Mouse (Mus musculus) bone marrow macrophage, adult 2 months (primary cell): ENCODE data around the gene Arsg. TPM values are rescaled to one million over a fixed set of nuclear protein-coding genes. Genes with fewer than 3 reads are reported as not detected.

Source experiments
- H3K27ac ChIP-seq: 2 replicates; pipeline ENCODE4 v1.5.1; 2012; ENCODE audit warnings: low read depth, low read length; ENCODE audit not compliant: insufficient read depth
- H3K4me1 ChIP-seq: 2 replicates; pipeline ENCODE4 v1.6.1; 2012; ENCODE audit warnings: low read length; ENCODE audit not compliant: control insufficient read depth, insufficient read depth
- H3K4me3 ChIP-seq: 2 replicates; pipeline ENCODE4 v1.5.1; 2012; ENCODE audit warnings: mild to moderate bottlenecking, low read length, moderate library complexity; ENCODE audit not compliant: insufficient read depth
- CTCF ChIP-seq: IDR thresholded peaks from 2 replicates; pipeline ENCODE4 v1.5.1; 2012; ENCODE audit warnings: low read depth, mild to moderate bottlenecking, low read length, moderate library complexity
- POLR2A ChIP-seq: IDR thresholded peaks from 2 replicates; pipeline ENCODE4 v1.6.1; 2012; ENCODE audit warnings: mild to moderate bottlenecking, low read depth, low read length, borderline replicate concordance
- polyA plus RNA-seq: library from polyadenylated mRNA; stranded (reverse); fragments of >200 nt; gene quantifications from 2 replicates; pipeline ENCODE4 v1.2.4, GENCODE M21; 2012; ENCODE audit not compliant: missing spikeins, insufficient read depth, insufficient read length

Arsg gene
- 3.7 and 4.4 TPM in 2 replicates for polyA plus RNA-seq

DNA sequence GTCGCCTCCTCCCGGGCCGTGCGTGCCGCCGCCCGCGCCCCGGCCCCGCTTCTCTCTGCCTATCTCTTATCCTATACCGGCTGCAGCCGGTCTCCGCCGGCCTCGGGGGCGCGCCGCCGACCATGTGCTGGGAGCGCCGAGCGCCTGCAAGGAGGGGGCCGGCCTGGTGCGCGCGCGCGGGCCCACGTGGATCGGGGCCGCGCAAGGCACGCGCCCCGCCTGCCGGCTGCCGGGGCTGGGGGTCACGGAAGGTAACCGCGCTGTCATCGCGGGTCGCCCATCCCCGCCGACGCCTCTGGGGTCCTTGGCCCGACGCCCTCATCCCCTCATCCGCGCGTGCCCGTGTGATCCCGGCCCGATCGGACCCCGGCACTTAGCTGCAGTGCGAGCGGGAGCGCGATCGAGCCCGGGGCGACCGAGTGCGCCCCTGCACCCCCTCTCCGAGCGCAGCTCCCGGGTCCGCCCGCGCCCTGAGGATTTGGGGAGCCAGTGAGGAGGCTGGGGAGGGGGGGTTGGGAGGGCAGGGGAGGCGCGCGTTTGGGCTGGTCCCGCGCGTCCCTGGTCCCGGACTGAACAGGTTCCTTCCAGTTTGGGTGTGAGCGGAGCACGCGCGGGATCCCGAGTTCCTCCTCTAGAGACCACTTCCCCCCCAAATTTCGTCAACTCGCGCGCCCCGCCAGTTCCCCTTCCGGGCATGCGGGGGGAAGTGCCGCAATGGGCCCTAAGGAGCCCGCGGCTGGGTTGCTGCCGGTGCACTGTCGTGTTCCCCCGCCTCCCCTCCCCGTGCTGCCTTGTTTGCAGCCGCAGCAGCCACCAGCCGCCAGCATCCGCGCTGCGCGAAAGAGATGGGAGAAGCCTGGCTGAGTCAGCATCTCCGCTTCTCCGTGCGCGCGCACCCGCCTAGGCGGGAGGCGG is at the start of gene Arsg, which contains the start of gene Slc16a6:
Arsg (plus strand) TSS at position 204 of the 915 bp plus-strand sequence.
Slc16a6 (minus strand) TSS at position 428 of the 915 bp plus-strand sequence.
- Histone ChIP-seq H3K4me3 (peak within 1 kb of the TSS; percentile 64), H3K27ac (peak within 1 kb of the TSS; percentile 99), H3K4me1 (peaks cover 30% of the 10 kb centered on the region)
- TF ChIP-seq CTCF (no peak), POLR2A (0 out of 2 replicates have a peak, but pooled peaks have one; percentile 42)

DNA sequence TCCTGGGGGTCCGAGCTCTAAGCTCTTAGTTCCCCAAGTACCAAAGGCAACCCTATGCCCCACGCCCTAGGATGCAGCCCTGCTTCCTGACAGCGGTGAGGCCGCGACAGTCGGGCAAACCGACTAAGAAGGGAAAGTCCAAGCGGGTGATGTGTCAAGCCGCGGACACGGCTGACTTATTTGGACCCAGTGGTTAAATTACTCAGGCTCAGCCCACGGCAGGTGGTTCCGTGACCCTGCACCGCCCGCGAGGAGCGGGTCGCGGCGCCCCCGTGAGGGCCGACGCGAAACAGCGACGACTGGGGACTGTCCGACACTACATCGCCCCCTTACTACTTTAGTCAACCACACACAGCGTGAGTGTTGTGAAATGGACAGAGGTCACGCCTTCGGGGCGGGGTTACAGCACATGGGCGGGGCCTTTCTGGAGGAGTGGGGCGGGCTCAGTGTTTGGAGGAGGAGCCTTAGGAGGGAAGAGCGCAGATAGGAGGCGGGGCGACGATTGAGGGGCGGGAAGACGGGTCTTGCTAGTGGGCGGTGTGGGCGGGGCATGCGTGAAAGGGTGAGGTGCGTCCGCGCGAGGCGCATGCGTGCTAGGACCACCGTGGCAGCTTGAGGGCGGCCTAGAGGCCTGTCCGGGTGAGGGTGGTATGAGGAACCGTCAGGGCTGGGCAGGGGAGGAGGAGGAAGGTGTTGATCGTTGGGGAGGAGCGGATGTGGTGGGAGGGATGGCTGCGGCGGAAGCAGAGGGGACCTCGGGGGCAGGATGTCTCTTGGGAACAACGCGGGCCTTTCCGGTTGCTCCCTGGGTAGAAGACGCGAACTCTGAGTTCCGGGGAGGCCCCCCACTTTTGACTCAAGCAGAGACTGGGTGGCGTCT is 47.5 kb upstream of the Arsg start, which contains the start of gene Amz2:
Amz2 (plus strand) TSS at position 555 of the 880 bp plus-strand sequence.
- Histone ChIP-seq H3K27ac (peak within 1 kb of the TSS; percentile 90), H3K4me1 (peaks cover 17% of the 10 kb centered on the region), H3K4me3 (peak within 1 kb of the TSS; percentile 94)
- TF ChIP-seq POLR2A: peak; percentile 12; the same call in 1 of the 2 replicates
- TF ChIP-seq CTCF: peak; percentile 84

DNA sequence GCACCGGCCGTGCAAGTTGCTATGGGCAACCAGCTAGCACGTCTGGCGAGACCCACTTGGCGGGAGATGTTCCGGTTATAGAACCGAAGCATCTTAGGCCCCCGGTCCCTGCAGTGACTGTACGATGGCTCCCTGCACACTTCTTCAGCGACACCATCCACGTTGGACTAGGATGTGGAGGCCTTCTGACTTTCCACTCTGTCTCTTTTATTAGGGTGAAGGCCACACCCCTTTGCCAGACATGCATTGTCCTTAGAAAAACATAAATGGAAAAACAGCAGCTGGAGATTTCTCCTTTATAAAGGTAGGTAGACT is 46.9 kb upstream of the Arsg start:
- H3K4me3 ChIP-seq: peak overlapping the region; percentile 94
- no peak for TF ChIP-seq CTCF
- TF ChIP-seq POLR2A: no peak
- peaks cover 16% of the 10 kb centered on the region for H3K4me1 ChIP-seq
- peak overlapping the region; percentile 90 for H3K27ac ChIP-seq

DNA sequence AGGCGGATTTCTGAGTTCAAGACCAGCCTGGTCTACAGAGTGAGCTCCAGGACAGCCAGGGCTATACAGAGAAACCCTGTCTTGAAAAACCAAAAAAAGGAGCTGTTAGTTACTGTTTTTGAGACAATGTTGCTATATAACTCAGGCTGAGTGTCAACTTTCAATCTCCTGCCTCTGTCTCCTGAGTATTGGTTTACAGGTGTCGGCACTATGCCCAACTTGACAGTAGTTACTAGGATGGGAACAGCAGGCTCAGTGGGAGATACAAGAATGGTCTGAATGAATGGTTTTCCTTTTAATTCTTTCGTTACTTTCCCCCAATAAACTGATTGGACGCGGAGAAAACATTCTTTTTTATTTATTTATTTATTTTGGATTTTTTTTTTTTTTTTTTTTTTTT is 45.8 kb upstream of the Arsg start:
- no peak overlapping the region for H3K27ac ChIP-seq
- H3K4me3 ChIP-seq: no peak overlapping the region
- TF ChIP-seq CTCF: no peak
- peaks cover 18% of the 10 kb centered on the region for H3K4me1 ChIP-seq

DNA sequence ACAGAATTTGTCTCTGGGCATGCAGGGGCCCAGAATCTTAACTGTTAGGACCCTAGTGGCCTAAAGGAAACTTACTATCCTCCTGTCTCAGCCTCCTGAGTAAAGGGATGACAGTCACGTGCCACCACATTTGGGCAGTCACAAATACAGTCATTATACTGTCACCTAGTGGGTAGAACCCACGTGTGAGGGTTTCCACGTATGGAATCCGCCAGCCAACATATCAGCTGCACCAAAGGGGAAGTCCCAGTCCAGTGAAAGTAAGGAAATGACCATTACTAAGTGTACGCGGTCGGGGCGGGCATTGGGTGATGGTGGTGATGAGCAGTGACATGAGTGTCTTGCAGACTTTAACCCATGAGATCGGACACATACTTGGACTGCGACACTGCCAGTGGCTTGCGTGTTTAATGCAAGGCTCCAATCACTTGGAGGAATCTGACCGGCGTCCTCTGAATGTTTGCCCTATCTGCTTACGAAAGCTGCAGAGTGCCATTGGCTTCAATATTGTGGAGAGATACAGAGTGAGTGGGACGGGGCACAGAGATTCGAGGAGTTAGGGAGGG is 38.9 kb upstream of the Arsg start:
- Histone ChIP-seq H3K4me1 (peaks cover 21% of the 10 kb centered on the region), H3K27ac (no peak overlapping the region), H3K4me3 (no peak overlapping the region)
- TF ChIP-seq CTCF: no peak
- no peak for TF ChIP-seq POLR2A

DNA sequence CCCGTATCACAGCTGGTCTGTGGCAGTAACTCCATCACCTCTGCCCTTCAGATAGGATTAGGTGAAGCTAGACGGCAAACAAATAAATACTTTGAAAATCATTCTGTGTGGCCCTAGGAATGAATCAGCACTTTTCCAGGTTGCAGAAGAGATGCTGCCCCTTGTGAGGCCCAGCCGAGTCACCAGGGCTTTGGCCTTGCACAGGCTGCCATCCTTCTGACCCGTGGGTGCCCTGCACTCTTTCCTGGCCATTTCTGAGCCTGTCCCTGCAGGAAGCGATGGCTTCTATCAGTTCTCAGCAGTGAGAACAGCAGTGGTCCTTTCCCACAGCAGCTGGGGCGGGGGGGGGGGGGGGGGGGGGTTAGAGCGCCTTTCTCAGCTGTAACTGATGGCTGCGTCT is 36.3 kb upstream of the Arsg start:
- H3K27ac ChIP-seq: no peak overlapping the region
- peaks cover 25% of the 10 kb centered on the region for H3K4me1 ChIP-seq
- TF ChIP-seq CTCF: no peak
- TF ChIP-seq POLR2A: no peak
- H3K4me3 ChIP-seq: no peak overlapping the region

DNA sequence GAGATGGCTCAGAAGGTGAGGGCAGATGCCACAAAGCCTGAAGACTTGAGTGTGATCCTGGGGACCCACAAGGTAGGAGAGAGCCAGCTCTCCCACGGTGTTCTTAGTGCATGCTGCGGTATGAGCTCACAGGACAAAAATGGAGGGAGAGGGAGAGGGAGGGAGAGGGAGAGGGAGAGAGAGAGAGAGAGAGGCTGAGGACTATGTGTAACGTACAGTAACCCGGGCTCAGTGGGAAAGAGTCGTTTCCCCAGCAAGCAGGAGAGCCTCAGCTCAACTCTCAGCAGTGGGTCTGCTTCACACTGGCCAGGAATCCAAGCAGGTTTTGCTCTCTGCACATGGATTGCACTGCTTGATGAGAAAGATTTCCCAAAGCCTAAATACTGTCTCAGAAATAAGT is 34.0 kb upstream of the Arsg start:
- H3K4me1 ChIP-seq: peaks cover 12% of the 10 kb centered on the region
- no peak overlapping the region for H3K27ac ChIP-seq
- TF ChIP-seq POLR2A (no peak), CTCF (no peak)
- H3K4me3 ChIP-seq: no peak overlapping the region

DNA sequence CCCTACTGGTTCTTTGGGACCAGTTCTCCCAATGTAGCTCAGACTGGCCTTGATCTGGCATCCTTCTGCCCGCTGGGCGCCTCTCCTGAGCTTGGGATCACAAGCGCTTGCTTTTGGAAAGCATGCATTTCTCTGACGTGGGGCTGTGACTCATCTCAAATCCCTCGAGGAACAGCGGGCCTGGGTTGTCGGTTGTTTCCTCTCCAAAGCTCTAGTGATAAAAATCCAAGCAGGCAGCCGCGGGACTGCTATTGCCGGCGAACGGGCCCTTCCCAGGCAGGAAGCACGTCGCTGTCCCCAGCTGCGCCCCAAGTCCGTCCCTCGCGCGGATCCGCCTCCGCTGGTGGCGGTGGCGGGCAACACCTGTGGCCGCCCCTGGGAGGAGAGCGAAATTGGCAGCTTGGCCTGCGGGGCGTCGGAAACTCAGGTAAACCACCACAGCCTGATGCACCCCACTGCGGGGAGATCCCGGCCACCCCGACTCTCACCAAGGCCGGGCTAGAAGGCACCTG is 33.3 kb upstream of the Arsg start:
- peak overlapping the region; percentile 17 for H3K27ac ChIP-seq
- no peak for TF ChIP-seq POLR2A
- no peak for TF ChIP-seq CTCF
- H3K4me3 ChIP-seq: peak overlapping the region; percentile 77
- peaks cover 6% of the 10 kb centered on the region for H3K4me1 ChIP-seq

DNA sequence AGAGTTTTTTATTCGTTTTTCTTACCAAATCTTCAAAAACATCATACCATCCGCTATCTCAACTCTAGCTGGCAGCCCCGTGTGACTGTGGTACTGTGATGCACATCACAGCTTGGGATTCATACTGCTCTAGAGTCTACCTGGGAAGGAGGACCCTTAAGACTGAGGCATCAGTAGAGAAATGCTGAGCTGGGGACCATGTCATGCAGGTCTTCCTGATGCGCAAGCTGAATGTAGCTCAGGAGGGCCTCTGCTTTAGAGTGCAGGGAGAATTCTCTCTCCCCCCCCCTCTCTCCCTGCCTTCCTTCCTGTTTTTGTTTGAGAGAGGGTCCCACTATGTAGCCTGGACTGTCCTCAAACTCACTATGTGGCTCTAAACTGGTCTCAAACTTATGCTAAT is 32.5 kb upstream of the Arsg start:
- TF ChIP-seq POLR2A (no peak), CTCF (no peak)
- Histone ChIP-seq H3K4me3 (peak overlapping the region; percentile 77), H3K4me1 (peaks cover 4% of the 10 kb centered on the region; the same call in 1 of the 2 replicates), H3K27ac (no peak overlapping the region)
